Mouse (Mus musculus) thymus, postnatal 25 days (tissue): ENCODE data around the gene Cdt1.

Experiments
- DNase-seq: peaks from one replicate; pipeline ENCODE4 v3.0.0; 2022

Cdt1 gene

DNA sequence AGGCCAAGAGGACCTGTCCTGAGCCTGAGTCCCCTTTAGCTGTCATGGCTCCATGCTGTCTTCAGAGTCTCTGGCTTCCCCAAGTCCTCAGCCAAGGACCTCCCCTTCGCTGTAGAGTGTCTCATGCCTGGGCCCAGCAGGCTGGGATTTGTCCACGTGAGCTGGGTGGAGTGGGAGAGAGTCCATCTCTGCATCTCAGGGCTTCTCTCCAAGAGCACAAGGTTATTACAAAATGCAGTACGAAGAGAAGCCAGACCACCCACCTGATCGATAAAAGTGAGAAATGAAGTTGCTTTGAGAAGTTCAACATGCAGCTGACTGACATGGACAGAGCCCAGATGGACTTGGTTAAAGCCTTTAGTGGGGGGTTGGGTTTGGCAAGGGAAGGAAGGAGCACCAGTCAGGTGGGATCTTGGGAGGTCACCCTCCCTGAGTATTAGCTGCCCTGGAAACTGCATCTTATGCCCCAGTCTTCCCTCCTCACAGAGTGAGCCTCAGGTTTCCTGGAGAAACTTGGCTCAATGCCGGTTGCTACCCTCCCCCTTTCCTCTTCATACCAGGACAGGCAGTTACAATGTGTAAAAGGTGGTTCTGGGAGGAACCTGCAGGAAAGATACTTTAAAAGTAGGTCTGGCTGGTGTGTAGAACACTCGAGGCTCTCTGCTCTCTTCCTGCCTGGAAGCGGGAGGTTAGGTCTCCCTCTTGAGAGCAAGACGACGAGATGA is 48.5 kb downstream of the Cdt1 start:
- no peak for DNase-seq

DNA sequence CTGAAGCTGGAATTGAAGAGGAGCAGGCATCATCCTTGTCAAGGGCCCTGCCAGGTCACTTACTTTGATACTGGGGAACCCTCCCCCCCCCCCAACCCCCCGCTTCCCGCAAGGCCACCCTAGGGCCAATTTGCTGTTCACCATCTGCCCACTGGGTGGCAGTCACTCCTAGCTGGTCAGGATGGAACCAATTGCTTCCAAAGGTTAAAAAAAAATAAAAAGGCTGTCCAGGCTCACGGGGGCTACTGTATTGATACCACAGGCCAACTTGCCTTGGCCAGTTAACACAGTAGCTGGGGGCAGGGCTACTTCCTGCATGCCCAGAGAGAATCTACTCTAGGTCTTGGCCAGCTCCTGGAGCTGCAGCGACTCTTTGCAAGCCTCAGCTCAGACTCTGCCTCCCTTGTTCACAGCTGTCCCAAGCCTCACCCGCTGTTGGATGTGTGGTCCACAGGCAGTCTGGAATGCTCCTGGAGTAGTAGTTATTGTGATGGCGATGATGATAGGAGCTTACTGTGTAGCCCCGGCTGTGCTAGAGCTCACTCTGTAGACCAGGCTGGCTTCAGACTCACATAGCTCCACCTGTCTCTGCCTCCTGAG is 50.2 kb downstream of the Cdt1 start:
- peak; percentile 81 for DNase-seq

- DNase-seq, result no peak
Observed at GRCm38 (mm10) chr8:122618660-122619378, 51.0 kb downstream of the Cdt1 start.

- DNase-seq, result no peak
Observed at GRCm38 (mm10) chr8:122620446-122620845, 52.6 kb downstream of the Cdt1 start.

DNA sequence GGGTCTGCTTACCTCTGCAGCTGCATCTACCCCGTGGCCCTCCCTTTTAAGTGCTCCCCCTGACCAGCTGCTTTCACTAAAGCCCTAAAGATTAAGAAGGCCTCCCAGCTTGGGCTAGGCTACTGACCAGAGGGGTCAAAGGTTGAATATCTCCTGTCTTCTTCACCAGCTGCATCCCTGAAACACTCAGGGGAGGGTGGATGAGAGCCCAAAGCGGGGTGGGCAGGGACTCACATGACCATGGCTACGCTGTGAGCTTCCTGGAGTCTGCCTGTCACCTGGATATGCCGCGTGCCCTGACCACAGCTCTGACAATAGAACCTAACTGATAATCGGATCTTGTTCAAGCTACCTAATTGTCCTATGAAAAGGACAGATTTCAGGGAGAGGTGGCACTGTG is 54.9 kb downstream of the Cdt1 start, which contains the start of gene Pabpn1l:
Gene Pabpn1l (minus strand): TSS at position 13 of the 400 bp plus-strand sequence.
- no peak for DNase-seq
